Comparison of ENCODE assay signal across 28 mouse cellular contexts in the genomic region with DNA sequence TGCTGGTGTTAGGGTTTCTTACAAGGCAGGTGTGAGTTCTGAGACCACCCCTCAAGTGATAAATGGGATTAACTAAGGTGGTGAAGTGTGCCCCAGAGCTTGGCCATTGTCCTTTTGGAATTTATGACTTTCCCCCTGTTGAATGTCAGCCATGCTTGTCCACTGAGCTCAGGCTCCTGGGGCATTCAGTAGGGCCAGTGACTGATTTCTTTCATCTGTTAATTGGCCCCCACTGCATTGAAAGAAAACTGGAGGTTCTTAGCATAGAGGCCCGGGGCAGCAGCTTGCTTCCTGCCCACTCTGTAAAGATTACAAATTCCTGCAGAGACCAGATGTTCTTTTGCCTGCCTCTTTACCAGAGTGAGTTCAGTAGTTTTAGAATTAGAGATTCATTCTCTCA.
A peak's percentile ranks its signal among the peaks of the same experiment; 100 is the strongest.
DNase-seq lines count a peak whose midpoint lies in the region; ATAC-seq and TF ChIP-seq lines count a peak whose summit lies in the region.
"Had no signal": no experiment of that assay in that cellular context is flagged by ENCODE, and none has a peak within 500 bp of the region (broad histone marks: within the 10 kb centered on the region; RNA-seq: fewer than 3 reads in every experiment).

No protein-coding gene starts in this region.

- intact Hi-C loops in left cerebral cortex, postnatal 4 days (cut with DNase I) = no loop called here

- peak; percentile 45 for ATAC-seq in neural tube, embryonic 11.5 days (ENCODE audit: insufficient read depth, low FRiP score, low TSS enrichment)
- ATAC-seq in neural tube, embryonic 15.5 days (ENCODE audit: low FRiP score) = no peak
- ATAC-seq in embryonic facial prominence, embryonic 11.5 days (replicated peaks; ENCODE audit: insufficient number of reproducible peaks, low FRiP score, low TSS enrichment, low read depth) = no peak
- ATAC-seq in limb, embryonic 13.5 days (ENCODE audit: low FRiP score, low read depth) = no peak
- no peak for ATAC-seq in liver, embryonic 11.5 days (replicated peaks; ENCODE audit: low FRiP score)
- ATAC-seq: liver, embryonic 12.5 days had no signal

- no peak overlapping the region for H3K9ac ChIP-seq in neural tube, embryonic 11.5 days (ENCODE audit: low read length)
- no peak overlapping the region for H3K9ac ChIP-seq in neural tube, embryonic 15.5 days (replicated peaks)
- no peak overlapping the region for H3K9ac ChIP-seq in embryonic facial prominence, embryonic 11.5 days (replicated peaks; ENCODE audit: low read length)
- no peak overlapping the region for H3K9ac ChIP-seq in limb, embryonic 13.5 days
- no peak overlapping the region for H3K9ac ChIP-seq in liver, embryonic 11.5 days (ENCODE audit: low read depth, low read length)
- H3K9ac ChIP-seq: forebrain, embryonic 12.5 days; hindbrain, embryonic 13.5 days; kidney, embryonic 15.5 days; liver, embryonic 12.5 days had no signal

- H3K27me3 ChIP-seq in neural tube, embryonic 11.5 days (ENCODE audit: control insufficient read depth, insufficient read depth, low read length) = 0 out of 2 replicates have a peak, but pooled peaks cover 3% of the 10 kb centered on the region
- H3K27me3 ChIP-seq in neural tube, embryonic 15.5 days (replicated peaks) = no peaks in the 10 kb centered on the region
- no peaks in the 10 kb centered on the region for H3K27me3 ChIP-seq in embryonic facial prominence, embryonic 11.5 days (ENCODE audit: control insufficient read depth, insufficient read depth, low read length)
- H3K27me3 ChIP-seq in limb, embryonic 13.5 days = no peaks in the 10 kb centered on the region
- H3K27me3 ChIP-seq in liver, embryonic 11.5 days (replicated peaks; ENCODE audit: control insufficient read depth, insufficient read depth, low read length) = no peaks in the 10 kb centered on the region
- H3K27me3 ChIP-seq: CH12.LX; kidney, embryonic 15.5 days; liver, embryonic 12.5 days had no signal

- H3K27ac ChIP-seq in neural tube, embryonic 11.5 days (ENCODE audit: low read depth, low read length) = no peak overlapping the region
- H3K27ac ChIP-seq in neural tube, embryonic 15.5 days (replicated peaks) = no peak overlapping the region
- no peak overlapping the region for H3K27ac ChIP-seq in embryonic facial prominence, embryonic 11.5 days (replicated peaks; ENCODE audit: low read depth, low read length)
- 0 out of 2 replicates have a peak overlapping the region, but pooled peaks have one; percentile 28 for H3K27ac ChIP-seq in limb, embryonic 13.5 days
- H3K27ac ChIP-seq in liver, embryonic 11.5 days (ENCODE audit: low read depth, low read length) = no peak overlapping the region
- H3K27ac ChIP-seq: forebrain, embryonic 12.5 days; heart, adult 2 months; hindbrain, embryonic 13.5 days; kidney, embryonic 15.5 days; liver, embryonic 12.5 days; stomach, postnatal 0 days had no signal

- no peak overlapping the region for H3K4me2 ChIP-seq in neural tube, embryonic 11.5 days (ENCODE audit: low read depth)
- H3K4me2 ChIP-seq in neural tube, embryonic 15.5 days = no peak overlapping the region
- no peak overlapping the region for H3K4me2 ChIP-seq in embryonic facial prominence, embryonic 11.5 days (ENCODE audit: low read depth, low read length)
- no peak overlapping the region for H3K4me2 ChIP-seq in limb, embryonic 13.5 days (replicated peaks)
- H3K4me2 ChIP-seq in liver, embryonic 11.5 days = no peak overlapping the region
- H3K4me2 ChIP-seq: forebrain, embryonic 12.5 days; hindbrain, embryonic 13.5 days; kidney, embryonic 15.5 days; liver, embryonic 12.5 days had no signal

- no peaks in the 10 kb centered on the region for H3K9me3 ChIP-seq in neural tube, embryonic 11.5 days (ENCODE audit: control insufficient read depth, low read length)
- no peaks in the 10 kb centered on the region for H3K9me3 ChIP-seq in neural tube, embryonic 15.5 days (replicated peaks)
- no peaks in the 10 kb centered on the region for H3K9me3 ChIP-seq in embryonic facial prominence, embryonic 11.5 days (replicated peaks; ENCODE audit: control insufficient read depth, low read length)
- H3K9me3 ChIP-seq in limb, embryonic 13.5 days = no peaks in the 10 kb centered on the region
- no peaks in the 10 kb centered on the region for H3K9me3 ChIP-seq in liver, embryonic 11.5 days (ENCODE audit: control insufficient read depth, low read length)
- H3K9me3 ChIP-seq: forebrain, embryonic 12.5 days; hindbrain, embryonic 13.5 days; kidney, embryonic 15.5 days; liver, embryonic 12.5 days had no signal

- TF ChIP-seq CTCF in brain, embryonic 14.5 days (IDR thresholded peaks at IDR 0.05; ENCODE audit: borderline replicate concordance, extremely low read depth, insufficient read depth, insufficient read length) = no peak

- no peak for TF ChIP-seq POLR2A in brain, embryonic 14.5 days (IDR thresholded peaks at IDR 0.05; ENCODE audit: borderline replicate concordance, extremely low read depth, insufficient read depth, insufficient read length, poor library complexity, severe bottlenecking)

- WGBS in neural tube, embryonic 11.5 days = 0% methylated on average over 1 of the region's 1 CpGs
- 3% methylated on average over 1 of the region's 1 CpGs for WGBS in neural tube, embryonic 15.5 days
- 3% methylated on average over 1 of the region's 1 CpGs for WGBS in embryonic facial prominence, embryonic 11.5 days
- 2% methylated on average over 1 of the region's 1 CpGs for WGBS in limb, embryonic 13.5 days
- WGBS in liver, embryonic 11.5 days = 31% methylated on average over 1 of the region's 1 CpGs

- H3K36me3 ChIP-seq in neural tube, embryonic 11.5 days (ENCODE audit: control insufficient read depth, insufficient read depth, low read length) = no peaks in the 10 kb centered on the region
- H3K36me3 ChIP-seq in neural tube, embryonic 15.5 days = no peaks in the 10 kb centered on the region
- no peaks in the 10 kb centered on the region for H3K36me3 ChIP-seq in embryonic facial prominence, embryonic 11.5 days (replicated peaks; ENCODE audit: control insufficient read depth, insufficient read depth, low read depth, low read length)
- no peaks in the 10 kb centered on the region for H3K36me3 ChIP-seq in limb, embryonic 13.5 days
- H3K36me3 ChIP-seq in liver, embryonic 11.5 days (ENCODE audit: control insufficient read depth, insufficient read depth, low read length) = no peaks in the 10 kb centered on the region
- H3K36me3 ChIP-seq: forebrain, embryonic 12.5 days; hindbrain, embryonic 13.5 days; kidney, embryonic 15.5 days; liver, embryonic 12.5 days had no signal

- H3K4me1 ChIP-seq in neural tube, embryonic 11.5 days (ENCODE audit: control insufficient read depth, insufficient read depth, low read length) = no peaks in the 10 kb centered on the region
- H3K4me1 ChIP-seq in neural tube, embryonic 15.5 days = no peaks in the 10 kb centered on the region
- no peaks in the 10 kb centered on the region; the same call in 1 of the 2 replicates for H3K4me1 ChIP-seq in embryonic facial prominence, embryonic 11.5 days (ENCODE audit: control insufficient read depth, insufficient read depth, low read length)
- peaks cover 50% of the 10 kb centered on the region for H3K4me1 ChIP-seq in limb, embryonic 13.5 days
- H3K4me1 ChIP-seq in liver, embryonic 11.5 days (replicated peaks; ENCODE audit: control insufficient read depth, insufficient read depth, low read length) = no peaks in the 10 kb centered on the region
- H3K4me1 ChIP-seq: liver, embryonic 12.5 days had no signal

- H3K4me3 ChIP-seq in neural tube, embryonic 11.5 days (ENCODE audit: low read depth, low read length) = no peak overlapping the region
- H3K4me3 ChIP-seq in neural tube, embryonic 15.5 days (replicated peaks) = no peak overlapping the region
- H3K4me3 ChIP-seq in embryonic facial prominence, embryonic 11.5 days (ENCODE audit: low read depth, low read length) = no peak overlapping the region
- H3K4me3 ChIP-seq in limb, embryonic 13.5 days = no peak overlapping the region
- H3K4me3 ChIP-seq in liver, embryonic 11.5 days (ENCODE audit: low read depth, low read length) = no peak overlapping the region
- H3K4me3 ChIP-seq: forebrain, embryonic 12.5 days; heart, adult 2 months; hindbrain, embryonic 13.5 days; kidney, embryonic 15.5 days; liver, embryonic 12.5 days; myocyte had no signal

- peak; percentile 18 for DNase-seq in neural tube, embryonic 11.5 days (ENCODE audit: low spot score)
- DNase-seq in brain, embryonic 14.5 days (ENCODE audit: low read depth) = peak; percentile 20
- peak; percentile 33 for DNase-seq in embryonic facial prominence, embryonic 11.5 days (ENCODE audit: low spot score)
- no peak for DNase-seq in MN1 (ENCODE audit: low spot score)
- DNase-seq in left cerebral cortex, postnatal 4 days = no peak
- DNase-seq in liver, embryonic 11.5 days (ENCODE audit: low spot score) = no peak
- DNase-seq: adrenal gland, postnatal 36 days; B cell, adult 2 months; cerebellum, adult 11-12 months; cerebellum, postnatal 10 days; gastrocnemius, postnatal 25 days; heart, adult 2 months; heart, postnatal 36 days; kidney, adult 11 months; kidney, postnatal 36 days; lung, adult 18-20 months; lung, postnatal 10 days; midbrain, embryonic 14.5 days; right cerebral cortex, postnatal 14 days had no signal

Comparison
In these comparisons a context has a peak if more than half of its experiments do, and no peak if none do; other contexts are left out.
1. DNase-seq: peak in neural tube, embryonic 11.5 days (single experiment), brain, embryonic 14.5 days (single experiment) and embryonic facial prominence, embryonic 11.5 days (single experiment); none in MN1 (single experiment), left cerebral cortex, postnatal 4 days (single experiment) and liver, embryonic 11.5 days (single experiment).